Mouse (Mus musculus) v-Abl transformed pro-B cells (cell line): Measurements from ENCODE around the gene Med23.

Source experiments
- in situ Hi-C, 2 experiments: fragments of 400-800 bp; cut with MboI; formaldehyde crosslinking; loops; one replicate each; pipeline ENCODE4 v1.15.1; 2025; ENCODE audit not compliant: unreplicated experiment in 2 of 2

The Med23 gene

GRCm38 (mm10) chr10:24864434-24864833 lies 5.4 kb upstream of the Med23 start:
- in situ Hi-C loops = loop anchor here (25.0 kb wide), 1 partner anchor 702 kb away; no protein-coding TSS in a partner anchor

GRCm38 (mm10) chr10:24873624-24874023 lies 3.8 kb downstream of the Med23 start:
- in situ Hi-C loops = loop anchor here (25.0 kb wide), 1 partner anchor 711 kb away; no protein-coding TSS in a partner anchor

GRCm38 (mm10) chr10:24886008-24886407 lies 16.2 kb downstream of the Med23 start:
- in situ Hi-C loops = loop anchor here in 1 of 2 experiments (25.0 kb wide), 1 partner anchor 601 kb away; no protein-coding TSS in a partner anchor

GRCm38 (mm10) chr10:24888343-24888742 lies 18.6 kb downstream of the Med23 start:
- in situ Hi-C loops = loop anchor here in 1 of 2 experiments (25.0 kb wide), 1 partner anchor 599 kb away; no protein-coding TSS in a partner anchor

GRCm38 (mm10) chr10:24895927-24896326 lies 26.1 kb downstream of the Med23 start:
- in situ Hi-C loops = loop anchor here in 1 of 2 experiments (25.0 kb wide), 1 partner anchor 591 kb away; no protein-coding TSS in a partner anchor

GRCm38 (mm10) chr10:24905627-24906026 lies 35.8 kb downstream of the Med23 start:
- in situ Hi-C loops = loop anchor here (25.0 kb wide), 2 partner anchors 1118 to 1407 kb away; partner anchors contain the start of genes Rps12 (in 1 of the 2) and Slc18b1 (in 1 of the 2)

- in situ Hi-C loops = loop anchor here (25.0 kb wide), 2 partner anchors 1124 to 1401 kb away; partner anchors contain the start of genes Rps12 (in 1 of the 2) and Slc18b1 (in 1 of the 2)
Measured at GRCm38 (mm10) chr10:24911199-24911598, 41.4 kb downstream of the Med23 start.

GRCm38 (mm10) chr10:24912576-24912975 lies 42.8 kb downstream of the Med23 start:
- in situ Hi-C loops = loop anchor here (25.0 kb wide), 2 partner anchors 1125 to 1400 kb away; partner anchors contain the start of genes Rps12 (in 1 of the 2) and Slc18b1 (in 1 of the 2)

GRCm38 (mm10) chr10:24915486-24915885 lies 45.7 kb downstream of the Med23 start:
- in situ Hi-C loops = loop anchor here (25.0 kb wide), 2 partner anchors 1128 to 1397 kb away; partner anchors contain the start of genes Rps12 (in 1 of the 2) and Slc18b1 (in 1 of the 2)

GRCm38 (mm10) chr10:24922977-24923376 lies 53.2 kb downstream of the Med23 start:
- in situ Hi-C loops = loop anchor here (25.0 kb wide), 2 partner anchors 1136 to 1389 kb away; partner anchors contain the start of genes Rps12 (in 1 of the 2) and Slc18b1 (in 1 of the 2)

GRCm38 (mm10) chr10:24924296-24924695 lies 54.5 kb downstream of the Med23 start:
- in situ Hi-C loops = loop anchor here (25.0 kb wide), 2 partner anchors 1137 to 1388 kb away; partner anchors contain the start of genes Rps12 (in 1 of the 2) and Slc18b1 (in 1 of the 2)

GRCm38 (mm10) chr10:24926380-24926779 lies 56.6 kb downstream of the Med23 start:
- in situ Hi-C loops = no loop called here

GRCm38 (mm10) chr10:24926962-24927720 lies 57.4 kb downstream of the Med23 start, which contains the start of gene Arg1:
Gene Arg1, minus strand, starts transcription at chr10:24927484.
- in situ Hi-C loops = no loop called here

GRCm38 (mm10) chr10:24928072-24928471 lies 58.3 kb downstream of the Med23 start:
- in situ Hi-C loops = no loop called here

GRCm38 (mm10) chr10:24930143-24930542 lies 60.4 kb downstream of the Med23 start:
- in situ Hi-C loops = no loop called here

- in situ Hi-C loops = no loop called here
Measured at GRCm38 (mm10) chr10:24947871-24948270, 78.1 kb downstream of the Med23 start.

- in situ Hi-C loops = no loop called here
Measured at GRCm38 (mm10) chr10:24948278-24948677, 78.5 kb downstream of the Med23 start.

GRCm38 (mm10) chr10:24950223-24950622 lies 80.4 kb downstream of the Med23 start:
- in situ Hi-C loops = loop anchor here (25.0 kb wide), 2 partner anchors 537 to 1187 kb away; no protein-coding TSS in a partner anchor

GRCm38 (mm10) chr10:24951575-24951974 lies 81.8 kb downstream of the Med23 start:
- in situ Hi-C loops = loop anchor here (25.0 kb wide), 2 partner anchors 536 to 1186 kb away; no protein-coding TSS in a partner anchor

GRCm38 (mm10) chr10:24952549-24952948 lies 82.8 kb downstream of the Med23 start:
- in situ Hi-C loops = loop anchor here (25.0 kb wide), 2 partner anchors 535 to 1185 kb away; no protein-coding TSS in a partner anchor

- in situ Hi-C loops = loop anchor here (25.0 kb wide), 2 partner anchors 533 to 1183 kb away; no protein-coding TSS in a partner anchor
Measured at GRCm38 (mm10) chr10:24953876-24954275, 84.1 kb downstream of the Med23 start.
